Mouse (Mus musculus): ENCODE measurements at regions not wholly inside any gene's neighbourhood (a gene's known extent, or its start where the extent isn't known, plus 50 kb on each side); places are given as distances from the start of the nearest gene placed in this dataset.
"Not testable (repeated sequence)": the region's sequence is repeated elsewhere in the genome, so short reads cannot be mapped to it uniquely, and the experiment has no call there.

DNA sequence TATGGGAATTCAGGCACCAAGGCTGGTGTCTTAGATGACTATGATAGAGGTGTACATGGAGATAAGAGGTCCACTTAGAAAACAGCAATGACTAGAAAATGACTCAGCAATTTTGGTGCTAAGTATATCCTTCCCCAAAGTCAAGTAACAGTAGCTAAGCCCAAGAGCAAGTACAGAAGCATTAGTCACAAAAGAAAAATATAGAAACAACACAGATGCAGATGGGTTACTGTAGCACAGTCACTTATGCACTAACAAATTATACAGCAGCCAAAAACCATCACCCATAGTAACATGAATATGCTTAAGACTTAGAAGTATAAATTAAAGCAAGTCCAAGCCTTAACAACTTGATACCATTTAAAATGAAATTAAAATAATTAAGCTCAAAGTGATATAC lies 378.5 kb upstream of the Meis2 start:
- DNase-seq, result no peak

DNA sequence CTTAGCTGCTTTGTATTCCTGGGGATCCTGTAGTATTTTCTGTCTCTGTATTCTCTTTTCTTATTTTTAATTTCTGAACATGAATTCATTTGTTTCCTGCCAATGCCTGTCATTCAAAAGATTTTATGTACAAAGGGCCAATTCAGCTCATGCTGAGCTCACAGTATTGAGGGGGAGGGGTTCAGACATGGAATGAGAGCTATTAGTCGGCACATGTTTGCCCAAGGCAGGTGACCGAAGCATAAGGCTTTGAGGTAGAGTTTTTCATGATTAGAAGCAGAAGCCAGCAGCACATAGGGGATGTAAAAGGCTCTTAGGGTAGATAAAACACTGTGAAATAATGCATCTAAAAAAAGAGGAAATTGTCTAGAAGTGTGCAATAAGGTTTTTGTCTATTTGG lies 374.6 kb upstream of the Meis2 start:
- no peak for DNase-seq

DNA sequence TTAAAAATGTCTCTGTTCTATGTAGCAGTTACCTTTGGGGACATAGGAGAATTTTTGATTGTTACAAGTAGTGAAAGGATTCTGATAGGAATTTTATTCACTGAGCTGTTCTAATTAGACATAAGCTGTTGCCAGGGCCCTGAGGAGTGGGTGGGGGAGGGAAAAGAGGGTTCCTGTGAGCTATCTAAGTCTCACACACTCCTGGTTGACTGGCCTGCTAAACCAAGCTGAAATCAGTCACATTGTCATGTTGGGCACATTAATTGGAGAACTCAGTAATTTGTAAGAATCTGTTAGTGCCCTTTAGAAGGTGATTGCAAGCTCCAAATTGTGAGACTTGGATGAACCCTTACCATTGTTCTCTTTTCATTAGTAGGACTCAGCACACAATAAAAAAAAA lies 367.8 kb upstream of the Meis2 start:
- DNase-seq, result no peak

DNA sequence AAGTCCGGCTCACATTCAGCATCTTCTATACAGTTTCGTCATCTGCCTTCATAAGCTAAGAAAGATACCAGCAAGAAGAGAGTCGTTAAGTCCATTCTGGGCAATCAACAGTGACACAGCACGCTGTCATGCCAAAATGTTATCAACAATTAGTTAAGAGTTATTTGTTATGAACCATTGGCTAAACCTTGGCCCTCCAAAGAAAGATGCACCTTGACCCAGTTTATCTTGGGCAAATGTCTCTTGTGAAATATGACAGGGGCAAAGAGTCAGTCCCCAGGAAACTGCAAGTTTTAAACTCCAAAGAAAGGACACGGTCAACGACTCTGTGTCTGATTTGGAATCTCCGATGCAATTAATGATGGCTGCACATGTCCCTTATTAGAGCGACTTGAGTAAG lies 358.5 kb upstream of the Meis2 start:
- DNase-seq, result no peak

DNA sequence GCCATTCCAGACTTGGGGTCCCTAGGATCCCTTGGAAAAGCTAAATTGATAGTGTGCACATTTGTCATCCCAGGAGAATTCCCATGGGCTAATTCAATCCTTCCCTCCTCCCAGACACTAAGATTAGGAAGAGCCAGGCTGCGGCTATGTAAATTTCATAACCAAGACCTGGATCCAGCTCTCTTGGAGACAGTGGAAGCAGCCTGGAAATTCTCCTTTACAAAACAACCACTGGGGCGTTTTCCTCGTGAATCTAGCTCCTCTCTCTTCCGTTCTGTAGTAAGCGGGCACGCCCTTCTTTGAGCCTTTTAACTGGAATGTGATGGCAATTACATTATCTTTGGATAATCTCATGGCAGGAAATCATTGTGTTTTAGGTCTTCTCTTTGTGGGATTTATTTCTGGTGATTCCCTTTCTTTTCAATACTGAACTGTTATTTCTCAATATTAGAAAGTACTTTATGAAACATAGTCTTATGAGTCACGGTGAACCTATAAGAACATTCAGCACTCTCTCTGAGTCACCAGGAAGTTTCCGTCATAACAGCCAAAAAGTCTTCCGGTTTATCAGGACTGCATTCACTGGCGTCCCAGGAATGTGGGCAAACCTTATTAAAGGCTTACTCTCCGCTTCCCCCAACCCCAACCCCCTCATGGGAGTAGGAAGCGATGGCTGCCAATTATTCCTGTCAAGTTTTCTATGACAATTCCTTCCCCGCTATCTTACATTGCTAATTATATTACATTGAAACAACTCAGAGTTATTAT lies 352.0 kb upstream of the Meis2 start:
- no peak for DNase-seq

DNA sequence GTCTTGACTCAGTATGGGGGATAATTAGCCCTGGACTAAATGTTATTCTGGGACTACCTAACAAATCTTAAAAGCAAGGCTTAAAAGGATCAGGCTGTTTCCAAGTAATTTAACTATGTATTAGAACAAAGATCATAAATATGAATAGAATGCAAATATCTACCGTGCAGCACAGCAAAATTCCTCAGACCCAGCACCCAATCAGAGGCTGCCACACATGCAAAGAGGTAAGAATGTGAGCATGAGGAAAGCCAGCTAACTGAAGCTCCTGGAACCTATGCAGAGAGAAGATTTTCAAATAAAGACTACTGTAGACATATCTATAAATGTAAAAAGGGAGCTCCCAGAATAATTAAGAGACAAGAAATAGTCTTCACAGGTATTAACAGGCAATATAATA lies 350.1 kb upstream of the Meis2 start:
- DNase-seq, result no peak

DNA sequence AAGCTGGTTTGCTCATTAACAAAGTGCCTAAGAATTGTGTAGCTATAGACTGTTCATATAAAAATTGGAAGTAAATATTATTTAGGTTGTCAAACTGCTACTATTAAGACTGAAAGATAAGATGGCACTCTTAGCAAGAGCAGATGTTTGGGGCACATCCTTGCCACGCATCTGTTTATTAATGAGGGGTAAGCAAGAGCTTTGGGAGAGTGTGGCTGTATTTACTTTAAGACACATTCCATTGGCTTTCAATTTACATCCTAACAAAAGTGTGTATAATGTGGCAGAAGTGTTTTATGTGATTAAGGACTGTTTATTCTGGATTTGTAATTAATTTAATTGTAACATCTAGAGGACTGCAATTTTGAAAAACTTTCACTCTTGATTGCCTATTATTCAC lies 336.5 kb upstream of the Meis2 start:
- no peak for DNase-seq

DNA sequence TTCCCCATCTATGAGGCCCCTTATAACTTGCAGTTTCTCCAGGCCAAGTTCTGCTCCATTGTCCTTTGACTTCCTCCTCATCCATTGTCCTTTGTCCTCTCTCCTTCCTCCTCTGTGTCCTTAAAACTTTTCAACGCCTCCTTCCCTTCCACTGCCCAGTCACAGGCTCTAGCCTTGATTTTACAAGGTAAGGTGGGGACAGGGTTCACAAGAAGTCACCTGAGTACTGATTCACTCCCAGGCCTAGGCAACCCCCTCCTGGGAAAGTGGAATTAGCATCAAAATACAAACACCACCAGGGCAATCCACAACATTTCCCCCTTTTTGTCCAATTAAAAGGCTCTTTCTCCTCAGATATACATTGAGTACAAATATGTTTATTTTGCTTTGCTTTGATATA lies 334.3 kb upstream of the Meis2 start:
- DNase-seq, result no peak

DNA sequence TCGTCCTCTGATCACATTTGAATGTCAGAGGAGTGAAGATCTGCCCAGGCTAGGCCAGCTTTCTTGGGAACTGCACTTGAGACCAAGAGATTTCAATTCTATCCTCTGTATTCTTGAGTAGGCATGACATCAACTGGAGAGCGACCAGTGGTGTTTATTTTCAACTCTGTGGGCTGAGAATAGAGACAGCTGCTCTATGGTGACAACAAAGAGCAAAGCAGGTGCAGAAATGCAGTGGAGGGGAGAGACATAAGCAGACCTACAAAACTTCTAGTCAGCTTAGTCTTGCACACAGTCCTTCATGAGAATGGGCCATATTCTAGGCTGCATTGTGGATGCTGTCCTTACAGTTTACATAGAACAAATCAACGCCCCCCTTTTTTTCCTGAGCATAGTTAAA lies 303.2 kb upstream of the Meis2 start:
- DNase-seq, result no peak

DNA sequence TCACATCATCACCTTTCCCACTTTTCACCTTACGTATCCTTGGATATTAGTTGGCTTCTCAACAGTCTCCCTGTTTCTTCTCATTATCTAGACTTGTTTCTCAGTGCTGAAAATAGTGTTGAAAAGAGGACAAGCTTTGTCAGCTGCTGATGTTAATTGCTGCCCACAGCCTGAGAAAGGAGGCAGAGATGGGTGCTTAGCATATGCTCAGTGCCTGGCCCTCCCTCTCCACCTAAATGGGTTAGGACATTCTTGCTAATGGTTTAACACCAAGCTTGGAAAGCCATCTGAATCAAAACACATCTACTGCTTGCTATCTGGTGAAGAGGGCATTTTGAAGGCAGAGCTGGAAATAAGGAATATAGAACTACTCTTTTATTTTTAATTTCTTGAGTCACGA lies 298.5 kb upstream of the Meis2 start:
- no peak for DNase-seq

DNA sequence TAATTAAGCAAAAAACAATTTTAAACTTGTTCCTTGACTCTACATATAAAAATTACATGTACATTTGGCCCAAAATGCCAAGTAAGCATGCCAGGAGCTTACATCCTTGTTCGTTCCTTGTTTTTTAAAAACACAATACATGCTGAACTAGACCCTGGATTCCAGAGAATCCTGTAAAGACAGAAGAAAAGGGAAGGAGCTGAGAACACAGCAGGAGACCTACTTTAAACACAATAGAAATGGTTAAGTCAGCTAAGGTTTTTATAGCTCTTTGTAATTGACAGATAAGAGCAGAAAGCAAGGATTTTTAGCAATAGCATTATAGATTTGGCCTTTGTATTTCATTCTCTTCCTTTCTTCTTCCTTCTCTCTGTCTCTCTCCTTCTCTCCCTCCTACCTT lies 292.5 kb upstream of the Meis2 start:
- DNase-seq, result no peak

DNA sequence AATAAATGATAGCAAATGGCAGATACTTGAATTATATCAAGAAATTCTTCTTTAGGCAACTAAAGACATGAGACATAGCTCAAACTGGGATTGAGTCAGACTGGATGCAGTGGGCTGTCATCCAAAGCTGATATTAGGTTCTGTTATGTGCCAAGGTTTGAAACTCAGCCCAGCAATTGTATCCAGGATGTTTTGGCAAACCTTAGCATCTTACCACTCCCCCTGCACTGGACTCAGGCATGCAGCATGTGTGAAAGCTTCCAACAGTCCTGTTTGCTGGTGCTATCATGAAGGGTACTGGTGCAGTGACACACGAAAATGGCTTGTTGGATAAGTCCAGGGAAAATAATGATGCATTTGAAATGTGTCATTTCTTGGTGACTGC lies 282.9 kb upstream of the Meis2 start:
- no peak for DNase-seq

DNA sequence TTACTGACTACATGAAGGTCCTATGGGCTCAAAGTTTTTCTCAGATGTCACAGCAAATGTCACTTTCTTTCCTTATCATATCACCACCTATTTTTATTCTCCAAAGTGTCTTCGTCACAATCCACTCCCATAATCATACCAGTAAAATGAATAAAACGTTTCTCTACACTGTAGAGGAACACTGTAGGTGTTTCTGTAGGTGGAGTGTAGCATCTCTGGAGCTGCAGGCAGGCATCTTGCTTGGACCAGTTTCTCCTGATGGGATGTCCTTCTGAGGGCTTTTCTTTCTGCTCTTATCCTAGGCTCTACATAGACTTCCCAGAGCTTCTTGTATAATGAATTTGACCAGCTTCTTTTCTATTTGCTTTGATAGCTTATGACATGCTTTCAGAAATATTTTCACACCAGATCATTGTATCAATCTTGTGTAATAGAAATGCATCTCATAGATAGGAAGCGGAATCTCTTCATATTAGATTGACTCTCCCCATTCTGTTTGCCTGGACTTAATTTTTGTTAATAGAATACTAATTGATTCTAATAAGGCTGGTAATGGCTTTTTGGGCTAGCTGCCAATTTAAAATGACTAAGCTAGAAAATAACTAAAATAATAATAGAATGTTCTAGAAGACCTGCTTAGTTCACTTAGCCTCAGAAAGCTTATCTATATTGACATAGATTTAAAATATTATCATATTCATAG lies 282.3 kb upstream of the Meis2 start:
- no peak for DNase-seq

DNA sequence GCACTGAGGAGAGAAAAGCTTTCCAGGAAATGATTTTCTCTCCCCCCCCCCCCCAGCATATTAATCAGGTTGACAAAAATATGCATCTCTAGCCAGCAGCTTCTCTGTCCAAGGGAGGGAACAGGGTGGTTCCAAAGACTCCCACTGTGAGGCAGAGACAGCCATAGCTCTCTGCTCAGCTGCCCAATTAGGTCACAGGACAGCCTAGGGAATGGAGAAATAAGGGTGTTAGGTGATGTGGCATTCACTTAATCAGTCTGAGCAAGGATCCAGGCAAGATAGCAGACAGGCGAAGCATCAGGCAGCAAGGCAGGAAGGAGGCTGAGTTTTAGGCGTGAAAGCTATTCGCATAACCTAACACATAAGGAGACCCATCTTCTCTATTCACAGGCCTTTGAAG lies 266.2 kb upstream of the Meis2 start:
- no peak for DNase-seq

DNA sequence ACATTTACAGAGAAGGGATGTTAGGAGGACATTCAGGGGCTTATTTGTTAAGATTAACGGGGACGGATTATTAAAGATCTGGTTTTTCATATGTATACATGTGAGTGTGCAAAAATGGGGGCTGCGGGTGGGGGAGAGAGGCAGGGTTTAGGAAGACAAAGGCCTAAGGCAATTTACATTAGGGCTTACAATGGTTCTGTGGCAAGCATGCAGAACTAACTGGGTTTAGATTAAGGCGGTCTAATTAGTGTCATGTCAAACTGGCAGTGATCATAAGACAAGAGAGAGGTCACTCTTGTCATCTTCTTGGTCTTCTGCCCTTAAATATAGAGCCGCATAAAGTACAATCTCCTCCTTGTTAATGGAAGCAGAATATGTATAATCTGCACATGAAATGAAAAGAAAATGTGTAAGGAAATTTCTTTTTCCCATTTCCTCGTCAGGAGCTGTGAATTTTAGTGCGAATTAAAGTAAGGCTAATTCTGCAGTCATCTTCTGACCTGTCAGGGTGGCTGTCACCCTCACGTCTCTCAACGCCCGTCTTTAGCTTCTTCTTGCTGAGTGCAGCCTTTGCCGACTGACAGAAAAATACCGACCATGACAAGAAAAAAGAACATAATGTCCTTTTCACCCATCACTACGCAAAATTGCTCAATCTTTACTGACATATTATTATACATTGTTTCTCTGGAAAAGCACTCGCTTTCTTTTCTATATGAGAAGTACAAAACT lies 256.6 kb upstream of the Meis2 start:
- DNase-seq, result no peak

DNA sequence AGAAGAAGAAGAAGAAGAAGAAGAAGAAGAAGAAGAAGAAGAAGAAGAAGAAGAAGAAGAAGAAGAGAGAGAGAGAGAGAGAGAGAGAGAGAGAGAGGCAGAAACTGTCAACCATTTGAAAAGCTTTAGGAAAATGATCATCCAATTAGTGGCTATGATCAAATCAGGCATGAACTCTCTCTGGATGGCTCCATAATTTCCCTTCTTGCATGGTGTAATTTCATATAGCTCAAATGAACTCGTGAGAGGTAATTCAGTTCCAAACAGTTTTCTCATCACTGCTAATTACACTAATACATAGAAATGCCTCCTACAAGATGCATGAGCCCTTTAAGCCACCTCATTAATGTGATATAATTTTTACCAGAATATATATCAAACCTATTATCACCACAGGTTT lies 233.9 kb upstream of the Meis2 start:
- no peak for DNase-seq

DNA sequence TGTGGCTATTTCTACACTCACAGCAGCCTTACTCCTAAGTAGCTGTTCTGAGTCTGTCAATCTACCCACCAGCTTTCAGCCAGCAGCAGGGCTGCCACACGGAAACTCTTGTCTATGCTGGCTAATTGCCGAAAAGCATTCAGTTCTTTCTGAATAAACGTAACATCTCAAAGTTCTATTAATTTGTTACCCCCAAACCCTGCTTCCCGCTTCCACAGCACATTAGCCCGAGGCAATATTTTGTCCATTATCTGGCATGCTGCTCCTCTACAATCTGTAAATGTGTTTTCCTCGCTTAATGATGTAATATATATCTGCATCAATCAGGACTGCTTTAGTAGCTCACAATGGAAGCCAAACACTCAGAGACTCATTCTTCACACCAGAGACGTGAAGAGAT lies 224.2 kb upstream of the Meis2 start:
- DNase-seq, result no peak

DNA sequence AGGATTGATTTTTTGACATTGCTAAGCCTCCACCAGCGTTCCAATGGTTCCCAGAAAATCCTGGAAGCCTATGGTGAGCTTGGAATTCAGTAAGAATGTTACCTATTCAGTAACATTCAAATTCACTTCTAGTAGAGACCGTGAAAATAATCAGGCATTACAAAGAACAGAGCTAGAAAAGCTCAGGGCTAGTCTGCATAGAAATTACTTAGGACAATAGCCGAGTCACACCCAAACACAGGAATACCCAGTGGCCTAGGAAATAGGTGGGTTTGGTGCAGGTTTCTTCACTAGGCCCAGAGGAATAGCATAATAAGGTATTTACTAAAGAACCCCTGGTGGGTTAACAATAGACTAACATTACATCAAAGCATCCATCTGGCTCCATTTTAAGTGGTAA lies 177.6 kb upstream of the Meis2 start:
- not testable (repeated sequence) for DNase-seq

DNA sequence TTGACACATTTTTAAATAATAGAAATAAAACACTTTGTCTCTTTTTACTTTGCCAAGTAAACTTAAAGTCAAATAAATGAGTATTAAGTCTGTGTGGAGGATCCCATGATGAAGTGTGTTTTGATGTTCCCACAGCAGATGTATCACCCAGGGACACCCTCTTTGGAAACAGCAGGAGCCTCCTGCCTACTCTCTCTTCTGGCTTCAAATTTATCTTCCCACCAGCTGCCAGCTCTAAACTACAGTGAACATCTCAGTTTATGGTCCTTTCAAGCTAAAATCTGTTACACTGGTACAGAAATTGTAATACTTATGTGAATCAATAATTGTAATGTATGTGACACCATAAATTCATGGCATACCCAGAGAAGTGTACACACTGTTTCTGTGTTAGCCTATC lies 171.1 kb upstream of the Meis2 start:
- no peak for DNase-seq

DNA sequence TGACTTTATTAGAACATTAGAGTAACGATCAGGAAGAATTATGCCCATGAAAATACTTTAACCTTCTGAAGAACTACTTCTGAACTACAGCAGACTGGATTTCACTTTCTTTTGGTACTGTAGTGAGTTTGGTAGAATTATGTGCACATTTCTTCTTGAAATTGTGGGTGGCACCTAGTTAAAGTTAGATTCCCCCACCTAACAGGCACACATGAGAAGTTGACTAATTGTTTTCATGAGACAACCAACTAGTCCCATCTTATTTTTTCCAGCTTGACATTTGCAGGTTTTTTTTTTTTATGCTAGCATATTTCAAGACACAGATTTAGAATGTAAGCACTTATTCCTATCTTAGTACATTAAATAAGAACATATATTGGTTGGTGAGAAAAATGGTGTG lies 167.2 kb upstream of the Meis2 start:
- no peak for DNase-seq

DNA sequence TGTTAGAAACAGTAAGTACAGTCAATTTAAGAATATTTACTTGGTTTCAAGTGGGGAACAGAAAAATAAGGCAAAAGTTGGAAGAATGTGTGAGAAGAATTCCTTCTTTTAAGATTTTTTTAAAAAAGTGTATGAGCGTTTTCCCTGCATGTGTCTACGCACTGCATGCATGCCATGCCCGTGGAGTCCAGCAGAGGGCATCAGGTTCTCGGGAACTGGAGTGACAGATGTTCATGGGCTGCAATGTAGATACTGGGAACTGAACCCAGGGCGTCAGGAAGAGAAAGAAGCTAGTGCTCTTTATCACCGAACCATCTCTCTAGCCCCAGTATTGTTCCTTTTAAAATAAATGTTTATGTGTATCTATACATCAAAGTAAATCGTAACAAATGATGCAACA lies 150.8 kb upstream of the Meis2 start:
- peak; percentile 39 for DNase-seq

DNA sequence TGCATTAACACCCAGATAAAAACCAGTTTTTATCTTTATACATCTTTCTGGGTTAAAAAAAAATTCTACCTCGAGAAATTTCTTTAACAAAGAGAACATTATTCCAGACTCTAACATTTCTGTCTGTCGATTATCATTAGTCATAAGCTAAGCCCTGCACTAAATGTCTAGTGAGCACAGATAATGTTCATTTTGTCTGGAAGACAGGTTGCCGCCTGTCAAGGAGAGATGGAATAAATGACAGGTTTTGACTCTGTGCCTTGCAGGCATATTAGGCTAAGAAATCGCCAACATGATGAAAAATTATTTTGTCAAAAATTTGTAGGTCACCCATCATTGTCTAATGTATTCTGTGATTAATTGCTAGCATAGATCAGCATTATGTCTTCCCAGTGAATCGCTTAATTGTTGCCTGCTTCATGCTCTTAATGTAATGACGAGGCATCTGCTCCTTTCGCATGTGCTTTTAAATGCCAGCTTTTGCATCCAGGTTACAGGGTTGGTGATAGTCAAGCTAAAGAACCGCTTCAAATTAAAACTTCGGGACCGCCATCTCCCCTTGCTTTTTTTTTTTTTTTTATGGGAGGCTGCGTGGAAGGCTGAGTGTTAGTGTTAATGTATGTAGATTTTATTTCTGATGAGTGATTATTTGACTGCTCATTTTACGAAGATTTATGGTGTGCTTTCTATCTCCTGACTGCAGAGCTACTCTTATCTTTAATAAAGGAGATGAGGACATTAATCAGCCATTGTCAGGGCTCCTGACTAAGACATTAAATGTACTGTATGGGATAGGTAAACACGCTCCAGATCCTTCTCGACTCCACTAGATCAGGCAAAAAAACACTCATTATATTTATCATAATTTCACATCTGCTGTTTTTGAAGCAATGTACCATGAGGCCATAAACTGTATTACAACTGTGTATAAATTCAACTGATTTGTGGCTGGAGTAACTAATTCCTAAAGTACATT lies 135.9 kb upstream of the Meis2 start:
- DNase-seq, result no peak

All from adrenal gland, postnatal 25 days (tissue).